Mouse (Mus musculus): ENCODE results near the gene Six2. TPM values are rescaled to one million over a fixed set of nuclear protein-coding genes. Genes with fewer than 3 reads are reported as not detected.
"Not testable (repeated sequence)": the region's sequence is repeated elsewhere in the genome, so short reads cannot be mapped to it uniquely, and the experiment has no call there.

The Six2 gene
- polyA plus RNA-seq, 1 experiment from 2014 or later, result 0.13 TPM

GRCm38 (mm10) chr17:85685689-85686281 lies 2.3 kb downstream of the Six2 start:
- Histone ChIP-seq H3K9ac (ENCODE audit: low read depth, low read length) (no peak overlapping the region), H3K4me2 (ENCODE audit: low read depth, low read length) (no peak overlapping the region), H3K4me3 (ENCODE audit: low read length) (no peak overlapping the region), H3K4me1 (ENCODE audit: control insufficient read depth, insufficient read depth, low read length) (peaks cover 19% of the 10 kb centered on the region), H3K36me3 (ENCODE audit: control insufficient read depth, insufficient read depth, low read length) (no peaks in the 10 kb centered on the region), H3K9me3 (ENCODE audit: control insufficient read depth, low read length) (no peaks in the 10 kb centered on the region), H3K27me3 (replicated peaks; ENCODE audit: control insufficient read depth, insufficient read depth, low read length) (peaks cover 90% of the 10 kb centered on the region), H3K27ac (ENCODE audit: low read length) (no peak overlapping the region)
- ATAC-seq, result no peak
- 7% methylated on average over 11 of the region's 11 CpGs for WGBS

GRCm38 (mm10) chr17:85684841-85685688 lies 3.0 kb downstream of the Six2 start:
- H3K4me3 ChIP-seq (ENCODE audit: low read length), result no peak overlapping the region
- WGBS, result 1% methylated on average over 46 of the region's 46 CpGs
- H3K27me3 ChIP-seq (replicated peaks; ENCODE audit: control insufficient read depth, insufficient read depth, low read length), result peaks cover 89% of the 10 kb centered on the region
- no peaks in the 10 kb centered on the region for H3K9me3 ChIP-seq (ENCODE audit: control insufficient read depth, low read length)
- ATAC-seq, result no peak
- H3K9ac ChIP-seq (ENCODE audit: low read depth, low read length), result no peak overlapping the region
- no peak overlapping the region for H3K27ac ChIP-seq (ENCODE audit: low read length)
- H3K4me2 ChIP-seq (ENCODE audit: low read depth, low read length), result no peak overlapping the region
- H3K36me3 ChIP-seq (ENCODE audit: control insufficient read depth, insufficient read depth, low read length), result no peaks in the 10 kb centered on the region
- peaks cover 19% of the 10 kb centered on the region for H3K4me1 ChIP-seq (ENCODE audit: control insufficient read depth, insufficient read depth, low read length)

GRCm38 (mm10) chr17:85684436-85684835 lies 3.6 kb downstream of the Six2 start:
- not testable (repeated sequence) for H3K36me3 ChIP-seq (ENCODE audit: control insufficient read depth, insufficient read depth, low read length); H3K4me2 ChIP-seq (ENCODE audit: low read depth, low read length); H3K27ac ChIP-seq (ENCODE audit: low read length); ATAC-seq; H3K9ac ChIP-seq (ENCODE audit: low read depth, low read length); H3K4me3 ChIP-seq (ENCODE audit: low read length); H3K9me3 ChIP-seq (ENCODE audit: control insufficient read depth, low read length)
- 13% methylated on average over 6 of the region's 6 CpGs for WGBS
- Histone ChIP-seq H3K4me1 (ENCODE audit: control insufficient read depth, insufficient read depth, low read length) (peaks cover 19% of the 10 kb centered on the region), H3K27me3 (replicated peaks; ENCODE audit: control insufficient read depth, insufficient read depth, low read length) (peaks cover 89% of the 10 kb centered on the region)

GRCm38 (mm10) chr17:85683984-85684307 lies 4.1 kb downstream of the Six2 start:
- no peak overlapping the region for H3K27ac ChIP-seq (ENCODE audit: low read length)
- no peak for ATAC-seq

GRCm38 (mm10) chr17:85683111-85683983 lies 4.7 kb downstream of the Six2 start:
- Histone ChIP-seq H3K4me1 (ENCODE audit: control insufficient read depth, insufficient read depth, low read length) (peaks cover 10% of the 10 kb centered on the region), H3K9ac (ENCODE audit: low read depth, low read length) (no peak overlapping the region), H3K4me2 (ENCODE audit: low read depth, low read length) (no peak overlapping the region), H3K36me3 (ENCODE audit: control insufficient read depth, insufficient read depth, low read length) (no peaks in the 10 kb centered on the region), H3K27ac (ENCODE audit: low read length) (no peak overlapping the region), H3K4me3 (ENCODE audit: low read length) (no peak overlapping the region), H3K9me3 (ENCODE audit: control insufficient read depth, low read length) (no peaks in the 10 kb centered on the region), H3K27me3 (replicated peaks; ENCODE audit: control insufficient read depth, insufficient read depth, low read length) (peaks cover 86% of the 10 kb centered on the region)
- WGBS, result 4% methylated on average over 25 of the region's 25 CpGs
- ATAC-seq, result no peak

More at GRCm38 (mm10) chr17:85683984-85684307, 4.1 kb downstream of the Six2 start:
- peaks cover 89% of the 10 kb centered on the region for H3K27me3 ChIP-seq (replicated peaks; ENCODE audit: control insufficient read depth, insufficient read depth, low read length)
- no peaks in the 10 kb centered on the region for H3K36me3 ChIP-seq (ENCODE audit: control insufficient read depth, insufficient read depth, low read length)
- peaks cover 16% of the 10 kb centered on the region for H3K4me1 ChIP-seq (ENCODE audit: control insufficient read depth, insufficient read depth, low read length)
- H3K9ac ChIP-seq (ENCODE audit: low read depth, low read length), result no peak overlapping the region
- no peaks in the 10 kb centered on the region for H3K9me3 ChIP-seq (ENCODE audit: control insufficient read depth, low read length)
- H3K4me2 ChIP-seq (ENCODE audit: low read depth, low read length), result no peak overlapping the region
- WGBS, result 1% methylated on average over 14 of the region's 17 CpGs
- no peak overlapping the region for H3K4me3 ChIP-seq (ENCODE audit: low read length)

- WGBS, result 12% methylated on average over 7 of the region's 7 CpGs
- H3K27ac ChIP-seq (ENCODE audit: low read length), result no peak overlapping the region
- no peak overlapping the region for H3K4me2 ChIP-seq (ENCODE audit: low read depth, low read length)
- no peak for ATAC-seq
- no peaks in the 10 kb centered on the region for H3K36me3 ChIP-seq (ENCODE audit: control insufficient read depth, insufficient read depth, low read length)
- H3K27me3 ChIP-seq (replicated peaks; ENCODE audit: control insufficient read depth, insufficient read depth, low read length), result peaks cover 75% of the 10 kb centered on the region
- H3K9me3 ChIP-seq (ENCODE audit: control insufficient read depth, low read length), result no peaks in the 10 kb centered on the region
- no peak overlapping the region for H3K9ac ChIP-seq (ENCODE audit: low read depth, low read length)
- H3K4me3 ChIP-seq (ENCODE audit: low read length), result no peak overlapping the region
- H3K4me1 ChIP-seq (ENCODE audit: control insufficient read depth, insufficient read depth, low read length), result peaks cover under 1% of the 10 kb centered on the region; the same call in 1 of the 2 replicates
These were observed 5.8 kb downstream of the Six2 start for GRCm38 (mm10) chr17:85682181-85682710.

- H3K9ac ChIP-seq (ENCODE audit: low read depth, low read length), result no peak overlapping the region
- H3K4me2 ChIP-seq (ENCODE audit: low read depth, low read length), result no peak overlapping the region
- H3K27me3 ChIP-seq (replicated peaks; ENCODE audit: control insufficient read depth, insufficient read depth, low read length), result peaks cover 72% of the 10 kb centered on the region
- H3K36me3 ChIP-seq (ENCODE audit: control insufficient read depth, insufficient read depth, low read length), result no peaks in the 10 kb centered on the region
- no peak overlapping the region for H3K27ac ChIP-seq (ENCODE audit: low read length)
- WGBS, result 12% methylated on average over 6 of the region's 6 CpGs
- H3K9me3 ChIP-seq (ENCODE audit: control insufficient read depth, low read length), result no peaks in the 10 kb centered on the region
- H3K4me1 ChIP-seq (ENCODE audit: control insufficient read depth, insufficient read depth, low read length), result no peaks in the 10 kb centered on the region
- H3K4me3 ChIP-seq (ENCODE audit: low read length), result no peak overlapping the region
- ATAC-seq, result no peak
These were observed 6.3 kb downstream of the Six2 start for GRCm38 (mm10) chr17:85681741-85682140.

GRCm38 (mm10) chr17:85680851-85681550 lies 7.1 kb downstream of the Six2 start:
- Histone ChIP-seq H3K9me3 (ENCODE audit: control insufficient read depth, low read length) (no peaks in the 10 kb centered on the region), H3K27me3 (replicated peaks; ENCODE audit: control insufficient read depth, insufficient read depth, low read length) (peaks cover 69% of the 10 kb centered on the region), H3K36me3 (ENCODE audit: control insufficient read depth, insufficient read depth, low read length) (no peaks in the 10 kb centered on the region), H3K4me2 (ENCODE audit: low read depth, low read length) (no peak overlapping the region), H3K9ac (ENCODE audit: low read depth, low read length) (no peak overlapping the region), H3K27ac (ENCODE audit: low read length) (no peak overlapping the region), H3K4me3 (ENCODE audit: low read length) (no peak overlapping the region), H3K4me1 (ENCODE audit: control insufficient read depth, insufficient read depth, low read length) (no peaks in the 10 kb centered on the region)
- ATAC-seq, result no peak
- 6% methylated on average over 19 of the region's 19 CpGs for WGBS

All from intestine, embryonic 16.5 days (tissue).